Mouse (Mus musculus) cerebellum, postnatal 14 days (tissue): ENCODE data around the gene Gm765.

Source experiments
- DNase-seq, 2 experiments: peaks; one replicate each; pipeline ENCODE4 v3.0.0; 2021; ENCODE audit warnings: mixed read lengths in 2 of 2

The Gm765 gene

GRCm38 (mm10) chr6:98342654-98343053 lies at the start of gene Gm765:
Gene Gm765, minus strand, starts transcription at chr6:98342754.
- DNase-seq: no peak

DNA sequence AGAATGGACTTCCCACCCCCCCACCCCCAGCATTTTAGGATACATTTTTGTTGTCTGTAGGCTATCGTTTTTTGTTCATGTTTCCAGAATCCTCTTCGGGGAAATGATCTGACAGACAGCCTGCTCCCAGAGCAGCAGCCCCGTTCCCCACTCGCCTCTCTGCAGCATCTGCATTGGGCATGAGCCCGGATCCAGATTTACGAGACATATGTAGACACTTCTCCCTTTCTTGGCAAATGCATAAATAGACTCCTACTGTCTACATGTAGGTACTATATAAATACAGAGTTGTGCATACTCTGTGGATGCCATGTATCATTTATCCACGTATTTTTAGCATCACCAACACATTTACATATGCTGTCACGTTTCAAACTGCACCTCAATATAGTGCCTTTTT lies 42.9 kb upstream of the Gm765 start:
- no peak for DNase-seq

DNA sequence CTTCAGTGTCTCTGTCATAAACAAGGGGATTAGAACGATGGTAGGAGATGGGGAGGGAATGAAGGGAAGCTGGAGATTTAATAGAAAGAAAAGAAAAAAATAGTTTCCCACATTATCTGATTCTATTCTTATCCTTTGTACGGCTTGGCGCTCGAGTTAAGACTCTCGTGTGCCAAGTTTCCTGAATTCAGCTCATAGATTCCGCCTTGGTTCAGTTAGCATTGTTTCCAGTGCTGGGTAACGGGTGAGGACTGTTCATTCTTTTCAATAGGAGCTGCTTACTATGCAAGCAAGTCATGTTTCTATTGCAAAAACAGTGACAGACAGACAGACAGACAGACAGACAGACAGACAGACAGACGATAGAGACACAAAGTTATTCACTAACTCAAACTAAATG lies 41.9 kb upstream of the Gm765 start:
- DNase-seq: no peak

- DNase-seq: peak; percentile 31 to 38
Measured at GRCm38 (mm10) chr6:98383411-98383810, 40.9 kb upstream of the Gm765 start.

DNA sequence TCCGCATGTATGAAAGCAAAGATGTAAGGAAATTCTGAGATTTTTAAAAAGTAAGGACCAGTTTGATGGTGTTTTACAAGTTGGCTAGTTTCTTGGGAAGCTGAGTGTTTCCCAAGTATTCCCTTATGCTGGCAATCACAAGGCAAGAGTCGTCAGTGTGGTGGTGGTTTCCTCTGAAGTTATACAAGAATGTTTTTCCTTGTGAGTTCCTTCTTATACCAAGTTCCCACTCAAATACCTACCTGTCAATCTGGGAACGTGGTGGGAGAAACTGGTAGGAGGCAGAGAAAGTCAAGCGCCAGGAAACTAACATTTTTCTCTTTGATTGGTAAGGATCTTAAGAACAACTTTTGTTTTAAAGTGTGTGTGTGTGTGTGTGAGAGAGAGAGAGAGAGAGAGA lies 23.6 kb upstream of the Gm765 start:
- DNase-seq: no peak

DNA sequence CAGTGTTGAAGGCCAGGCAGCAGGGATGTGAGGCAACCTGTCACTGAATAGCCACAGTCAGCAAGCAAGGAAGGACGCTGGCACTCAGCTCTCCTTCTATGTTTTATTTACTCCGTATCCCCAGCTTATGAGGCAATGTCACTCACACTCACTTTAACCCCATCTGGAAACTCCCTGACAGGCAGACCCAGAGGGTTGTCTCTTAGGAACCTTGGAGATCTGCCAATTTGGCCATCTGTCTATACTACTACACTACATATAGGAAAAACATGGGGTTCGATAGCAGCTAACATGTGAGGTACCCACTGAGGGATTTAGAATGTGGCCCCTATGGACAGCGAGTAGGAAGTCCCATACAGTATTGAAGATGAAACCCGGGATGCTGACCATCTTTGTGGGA lies 12.7 kb upstream of the Gm765 start:
- no peak for DNase-seq

- no peak for DNase-seq
Measured at GRCm38 (mm10) chr6:98353285-98353684, 10.7 kb upstream of the Gm765 start.

- no peak for DNase-seq
Measured at GRCm38 (mm10) chr6:98332714-98333113, 9.8 kb downstream of the Gm765 start.

GRCm38 (mm10) chr6:98311659-98312058 lies 30.9 kb downstream of the Gm765 start:
- no peak for DNase-seq

- DNase-seq: peak; percentile 1 to 24
Measured at GRCm38 (mm10) chr6:98307647-98308046, 34.9 kb downstream of the Gm765 start.

DNA sequence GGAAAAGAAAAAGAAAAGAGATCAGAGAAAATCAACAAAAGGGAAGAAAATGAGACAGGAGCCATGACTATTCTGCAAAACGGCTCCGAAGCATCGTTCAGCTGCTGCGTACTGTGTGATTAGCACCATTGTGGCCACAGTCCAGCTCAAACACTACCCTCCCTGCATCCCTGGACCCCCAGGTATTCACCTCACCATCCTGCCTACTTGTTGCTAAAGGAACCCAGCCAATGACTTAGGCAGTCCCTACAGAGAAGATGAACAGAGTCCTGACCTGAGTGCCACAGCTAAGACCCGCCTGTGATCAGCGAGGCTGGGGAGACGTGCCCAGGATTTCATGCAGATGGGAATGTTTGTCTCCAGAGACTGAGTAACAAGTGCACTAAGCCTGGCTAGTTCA lies 35.4 kb downstream of the Gm765 start:
- no peak for DNase-seq

GRCm38 (mm10) chr6:98292064-98292463 lies 50.5 kb downstream of the Gm765 start:
- no peak for DNase-seq

DNA sequence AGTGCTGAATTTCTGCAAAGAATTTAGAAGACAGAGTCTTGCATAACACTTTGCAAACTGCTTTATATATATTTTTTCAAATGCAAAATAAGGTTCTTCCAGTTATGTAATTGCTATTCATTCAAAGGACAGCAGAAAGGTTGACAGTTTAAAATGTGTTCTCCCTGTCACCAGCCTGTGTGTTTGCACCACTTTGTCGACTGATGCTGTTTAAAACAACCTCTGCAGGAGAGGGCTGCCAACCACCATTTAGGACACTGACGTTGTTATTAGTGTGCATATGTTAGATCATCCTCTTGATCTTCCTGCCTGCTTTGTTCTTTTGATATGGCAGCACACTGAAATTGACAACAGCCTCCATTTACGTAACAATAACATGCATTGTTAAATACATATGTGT lies 54.2 kb downstream of the Gm765 start:
- DNase-seq: no peak

DNA sequence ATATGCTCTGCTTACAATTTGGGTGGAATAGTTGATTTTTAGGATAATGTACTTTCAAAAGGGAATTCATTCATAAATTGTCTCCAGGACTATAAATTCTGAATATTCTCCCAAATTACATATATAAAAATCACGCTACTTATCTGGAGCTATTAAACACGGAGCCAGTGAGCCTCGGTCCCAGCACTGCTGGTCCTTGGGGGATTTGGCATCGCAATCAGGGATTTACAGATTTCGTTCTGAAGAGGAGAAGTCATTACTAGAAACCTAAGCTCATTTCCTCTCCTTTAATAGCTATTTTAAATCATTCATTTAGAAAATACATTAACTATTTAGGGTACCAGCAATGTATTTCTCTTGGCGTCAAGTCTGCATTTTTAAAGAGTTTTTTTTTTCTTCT lies 55.0 kb downstream of the Gm765 start:
- DNase-seq: no peak

GRCm38 (mm10) chr6:98285190-98285589 lies 57.4 kb downstream of the Gm765 start:
- DNase-seq: no peak

DNA sequence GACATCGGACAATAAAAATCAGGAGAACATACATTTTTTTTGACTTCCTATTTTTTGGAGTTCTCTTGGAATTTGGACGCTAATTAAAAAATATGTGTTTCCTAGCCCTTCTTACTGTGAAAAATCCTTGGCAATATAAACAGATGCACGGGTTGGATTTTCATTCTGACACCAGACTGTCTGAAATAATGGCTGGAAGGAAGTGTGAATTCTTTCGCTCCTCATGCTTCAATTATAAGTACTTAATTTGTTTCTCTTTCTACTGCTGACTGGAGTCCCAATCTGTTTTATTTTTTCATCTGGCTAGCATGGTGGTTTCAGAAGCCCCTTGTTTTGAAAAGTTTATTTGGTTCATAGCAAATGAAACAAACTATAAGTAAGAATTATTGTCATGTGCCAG lies 59.8 kb downstream of the Gm765 start:
- no peak for DNase-seq

- peak; percentile 35 to 66 for DNase-seq
Measured at GRCm38 (mm10) chr6:98271553-98271952, 71.0 kb downstream of the Gm765 start.

DNA sequence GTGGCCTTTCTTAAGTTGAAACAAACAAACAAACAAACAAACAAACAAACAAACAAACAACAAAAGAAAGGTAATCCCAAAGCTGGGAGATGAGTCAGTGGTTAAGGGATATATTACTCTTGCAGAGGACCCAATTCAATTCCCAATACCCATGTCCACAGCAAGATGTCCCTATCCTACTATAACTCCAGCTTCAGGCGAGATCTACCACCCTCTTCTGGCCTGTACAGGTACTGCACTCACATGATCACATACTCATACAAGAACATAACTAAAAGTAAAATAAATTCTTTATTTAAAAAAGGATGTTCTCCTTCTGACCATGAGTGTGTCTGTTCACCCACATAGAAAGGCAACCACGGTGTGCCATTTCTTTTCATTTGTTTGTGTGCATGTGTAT lies 79.6 kb downstream of the Gm765 start:
- DNase-seq: no peak

DNA sequence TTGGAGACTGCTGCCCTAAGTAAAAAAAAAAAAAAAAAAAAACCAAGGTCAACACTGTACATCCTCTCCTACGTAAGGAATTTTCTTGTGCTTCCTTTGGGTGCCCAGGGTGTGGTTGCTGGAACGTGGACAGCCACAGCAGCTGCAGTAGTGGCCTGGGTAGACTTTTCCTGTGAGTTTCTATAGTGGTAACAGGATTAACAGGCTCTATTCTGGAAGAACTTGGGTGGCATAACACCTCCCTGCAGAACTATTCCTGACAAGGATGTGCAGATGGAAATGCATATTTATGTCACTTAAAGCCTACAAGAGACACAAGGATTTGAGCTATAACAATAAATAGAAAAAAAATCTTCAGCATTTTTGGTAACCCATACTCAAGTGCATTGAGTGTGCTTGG lies 83.5 kb downstream of the Gm765 start:
- DNase-seq: no peak

GRCm38 (mm10) chr6:98246449-98246848 lies 96.1 kb downstream of the Gm765 start:
- no peak for DNase-seq

DNA sequence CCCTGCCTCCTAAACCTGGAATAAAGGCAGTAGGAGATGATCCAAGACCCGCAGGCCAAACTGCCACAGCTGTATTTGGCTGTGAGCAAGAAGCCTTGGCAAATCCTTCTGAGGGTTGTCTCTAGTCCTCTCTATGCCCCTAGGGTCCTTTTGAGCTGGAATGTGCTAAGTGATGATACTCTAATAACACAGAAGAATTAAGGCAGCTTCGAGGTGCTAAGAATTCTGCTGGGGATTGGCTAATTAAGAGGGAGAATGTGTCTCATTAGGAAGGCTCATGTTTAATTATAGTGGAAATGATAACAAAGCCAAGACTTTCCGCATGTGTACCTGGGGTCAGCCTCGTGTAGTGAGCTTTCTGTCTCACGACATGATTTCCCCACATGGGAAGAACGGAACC lies 99.4 kb downstream of the Gm765 start:
- no peak for DNase-seq

GRCm38 (mm10) chr6:98240561-98241272 lies 101.8 kb downstream of the Gm765 start:
- DNase-seq: no peak

DNA sequence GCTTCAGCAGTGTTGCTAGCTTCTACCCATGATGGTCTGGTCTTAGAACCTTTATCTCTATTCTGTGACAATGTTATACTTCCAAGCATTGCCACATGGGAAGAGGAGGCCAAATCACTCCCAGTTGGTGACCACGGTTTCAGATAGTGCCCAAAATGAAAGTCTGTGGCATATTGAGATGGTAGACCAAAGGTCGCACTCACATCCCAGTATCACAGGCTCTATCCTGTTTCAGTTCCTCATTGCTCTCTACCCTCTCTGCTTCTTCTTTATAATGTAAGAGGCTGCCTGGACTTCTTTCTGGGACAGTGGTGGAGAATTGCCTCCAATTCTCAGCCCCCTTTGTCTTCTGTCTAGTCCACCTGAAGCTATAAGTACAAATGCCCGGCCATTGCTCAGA lies 108.5 kb downstream of the Gm765 start:
- no peak for DNase-seq

DNA sequence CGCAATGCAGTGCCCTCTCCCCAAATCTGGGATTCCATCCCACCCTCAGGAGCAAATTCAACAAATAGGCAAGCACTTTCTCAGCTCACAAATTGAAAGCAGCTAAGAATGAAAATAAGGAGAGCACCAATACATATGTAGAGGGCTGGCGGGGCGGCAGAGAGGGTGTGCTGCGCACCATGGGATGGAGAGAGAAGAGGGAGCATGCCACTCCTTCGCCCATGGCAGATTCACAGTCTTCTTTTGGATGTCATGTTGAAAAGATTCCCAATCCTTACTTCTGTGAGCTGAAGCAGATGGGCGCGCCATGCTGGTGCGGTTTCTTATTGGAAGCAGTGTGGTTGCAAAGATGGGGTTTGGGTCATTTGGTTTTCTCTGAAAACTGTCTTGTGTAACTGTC lies 118.6 kb downstream of the Gm765 start:
- no peak for DNase-seq

- peak; percentile 6 to 20 for DNase-seq
Measured at GRCm38 (mm10) chr6:98221970-98222369, 120.6 kb downstream of the Gm765 start.
